Mouse (Mus musculus) kidney, postnatal 0 days (tissue): ENCODE data around the gene Zfyve28. TPM values are rescaled to one million over a fixed set of nuclear protein-coding genes. Genes with fewer than 3 reads are reported as not detected.

Experiments used
- ATAC-seq: fragments of 200-750 bp; cut with Nextera tagmentation; replicated peaks from 2 replicates; pipeline ENCODE4 v1.8.0; 2017; ENCODE audit warnings: low read depth, moderate number of reproducible peaks, moderate TSS enrichment, moderate library complexity; ENCODE audit not compliant: low FRiP score
- DNase-seq: peaks from one replicate; pipeline ENCODE4 v3.0.0-alpha.2; 2016; ENCODE audit warnings: low spot score
- H3K27ac ChIP-seq: fragments of 300-500 bp; sonication (generic); 2 replicates; pipeline ENCODE4 v1.5.1; 2014; ENCODE audit warnings: mild to moderate bottlenecking
- H3K27me3 ChIP-seq: fragments of 300-500 bp; sonication (generic); 2 replicates; pipeline ENCODE4 v1.6.1; 2014; ENCODE audit warnings: low read length, mixed read lengths; ENCODE audit not compliant: insufficient read depth
- H3K36me3 ChIP-seq: fragments of 300-500 bp; sonication (generic); 2 replicates; pipeline ENCODE4 v1.6.1; 2014; ENCODE audit warnings: low read length, mixed read lengths; ENCODE audit not compliant: insufficient read depth
- H3K4me1 ChIP-seq: fragments of 300-500 bp; sonication (generic); replicated peaks from 2 replicates; pipeline ENCODE4 v1.6.1; 2014; ENCODE audit warnings: antibody characterized with exemption, low read length, mixed read lengths; ENCODE audit not compliant: insufficient read depth
- H3K4me2 ChIP-seq: fragments of 300-500 bp; sonication (generic); 2 replicates; pipeline ENCODE4 v1.6.1; 2014; ENCODE audit warnings: mild to moderate bottlenecking, low read length, moderate library complexity, mixed read lengths
- H3K4me3 ChIP-seq: fragments of 300-500 bp; sonication (generic); replicated peaks from 2 replicates; pipeline ENCODE4 v1.5.1; 2014; ENCODE audit warnings: low read depth, low read length
- H3K9ac ChIP-seq: fragments of 300-500 bp; sonication (generic); 2 replicates; pipeline ENCODE4 v1.6.1; 2014; ENCODE audit warnings: low read depth, low read length
- H3K9me3 ChIP-seq: fragments of 300-500 bp; sonication (generic); replicated peaks from 2 replicates; pipeline ENCODE4 v1.6.1; 2016; ENCODE audit warnings: low read length, inconsistent platforms, mixed read lengths
- CTCF ChIP-seq: IDR thresholded peaks from 2 replicates; pipeline ENCODE4 v1.5.1; 2016; ENCODE audit warnings: antibody characterized with exemption, low read depth, mild to moderate bottlenecking, moderate library complexity
- WGBS: fragments of 180-500 bp; shearing (Covaris S2); extraction: QIAGEN DNeasy Blood & Tissue Kit; methylation state at CpG from one replicate; pipeline ENCODE4 v1.1.7; 2014; 5-methylcytosine and 5-hydroxymethylcytosine counted together
- polyA plus RNA-seq: library from polyadenylated mRNA; unstranded; fragments of >200 nt; fragmentation: Nextera tagmentation; extraction: Ambion mirVana; gene quantifications from 2 replicates; pipeline ENCODE4 v1.2.1, GENCODE M21; 2015

Gene Zfyve28
- polyA plus RNA-seq, 1 experiment from 2014 or later: 0.14 TPM

GRCm38 (mm10) chr5:34176691-34177090 is 111.6 kb downstream of the Zfyve28 start:
- no peak overlapping the region for H3K4me3 ChIP-seq
- H3K27me3 ChIP-seq: no peaks in the 10 kb centered on the region
- DNase-seq (no peak), ATAC-seq (no peak)
- peaks cover 68% of the 10 kb centered on the region for H3K36me3 ChIP-seq
- H3K4me2 ChIP-seq: no peak overlapping the region
- H3K9me3 ChIP-seq: no peaks in the 10 kb centered on the region
- TF ChIP-seq CTCF: no peak
- no peak overlapping the region for H3K27ac ChIP-seq
- H3K4me1 ChIP-seq: no peaks in the 10 kb centered on the region
- WGBS: 89% methylated on average over 10 of the region's 10 CpGs
- no peak overlapping the region for H3K9ac ChIP-seq

GRCm38 (mm10) chr5:34175403-34175694 is 112.9 kb downstream of the Zfyve28 start:
- Histone ChIP-seq H3K4me2 (no peak overlapping the region), H3K27me3 (no peaks in the 10 kb centered on the region), H3K9ac (no peak overlapping the region), H3K9me3 (no peaks in the 10 kb centered on the region), H3K4me1 (no peaks in the 10 kb centered on the region; the same call in 1 of the 2 replicates), H3K4me3 (no peak overlapping the region), H3K36me3 (peaks cover 67% of the 10 kb centered on the region), H3K27ac (no peak overlapping the region)
- ATAC-seq (no peak), DNase-seq (no peak)
- 41% methylated on average over 5 of the region's 5 CpGs for WGBS
- TF ChIP-seq CTCF: no peak

GRCm38 (mm10) chr5:34174550-34175402 is 113.5 kb downstream of the Zfyve28 start:
- ATAC-seq (no peak), DNase-seq (no peak)
- Histone ChIP-seq H3K27ac (no peak overlapping the region), H3K36me3 (peaks cover 62% of the 10 kb centered on the region), H3K9ac (no peak overlapping the region), H3K4me1 (no peaks in the 10 kb centered on the region; the same call in 1 of the 2 replicates), H3K4me2 (no peak overlapping the region), H3K27me3 (no peaks in the 10 kb centered on the region), H3K4me3 (no peak overlapping the region), H3K9me3 (no peaks in the 10 kb centered on the region)
- 67% methylated on average over 5 of the region's 5 CpGs for WGBS
- no peak for TF ChIP-seq CTCF

- no peak for TF ChIP-seq CTCF
- Histone ChIP-seq H3K9me3 (no peaks in the 10 kb centered on the region), H3K4me1 (no peaks in the 10 kb centered on the region; the same call in 1 of the 2 replicates), H3K4me3 (no peak overlapping the region), H3K9ac (no peak overlapping the region), H3K27ac (no peak overlapping the region), H3K4me2 (no peak overlapping the region), H3K36me3 (peaks cover 55% of the 10 kb centered on the region), H3K27me3 (no peaks in the 10 kb centered on the region)
- DNase-seq (no peak), ATAC-seq (no peak)
- WGBS: 83% methylated on average over 2 of the region's 2 CpGs
Observed at GRCm38 (mm10) chr5:34174021-34174420, 114.2 kb downstream of the Zfyve28 start.

- ATAC-seq (no peak), DNase-seq (peak; percentile 90)
- Histone ChIP-seq H3K36me3 (peaks cover 25% of the 10 kb centered on the region), H3K9me3 (no peaks in the 10 kb centered on the region), H3K9ac (no peak overlapping the region), H3K27ac (peak overlapping the region; percentile 88), H3K27me3 (no peaks in the 10 kb centered on the region), H3K4me2 (0 out of 2 replicates have a peak overlapping the region, but pooled peaks have one; percentile 0), H3K4me3 (no peak overlapping the region), H3K4me1 (no peaks in the 10 kb centered on the region; the same call in 1 of the 2 replicates)
- 50% methylated on average over 4 of the region's 4 CpGs for WGBS
- no peak for TF ChIP-seq CTCF
Observed at GRCm38 (mm10) chr5:34170726-34171125, 117.5 kb downstream of the Zfyve28 start.

GRCm38 (mm10) chr5:34169954-34170353 is 118.3 kb downstream of the Zfyve28 start:
- no peak for TF ChIP-seq CTCF
- H3K9me3 ChIP-seq: no peaks in the 10 kb centered on the region
- peak overlapping the region; percentile 36; the same call in 1 of the 2 replicates for H3K9ac ChIP-seq
- H3K4me1 ChIP-seq: no peaks in the 10 kb centered on the region; the same call in 1 of the 2 replicates
- H3K4me3 ChIP-seq: no peak overlapping the region
- DNase-seq (peak; percentile 12), ATAC-seq (no peak)
- H3K27me3 ChIP-seq: no peaks in the 10 kb centered on the region
- peaks cover 17% of the 10 kb centered on the region for H3K36me3 ChIP-seq
- H3K4me2 ChIP-seq: peak overlapping the region; percentile 54
- 75% methylated on average over 3 of the region's 3 CpGs for WGBS
- peak overlapping the region; percentile 88 for H3K27ac ChIP-seq
